Mouse (Mus musculus) testis, adult 2 months (tissue): ENCODE data around the gene Dnajb8.

Experiments used
- CTCF ChIP-seq: fragments of 200-500 bp; IDR thresholded peaks from 2 replicates; pipeline ENCODE4 v1.5.1; 2012; ENCODE audit warnings: low read depth, mild to moderate bottlenecking, inconsistent platforms, low read length, moderate library complexity; ENCODE audit not compliant: control insufficient read depth, insufficient read depth, insufficient replicate concordance
- POLR2A ChIP-seq: fragments of 200-500 bp; IDR thresholded peaks from 2 replicates; pipeline ENCODE4 v1.6.1; 2012; ENCODE audit warnings: low read depth, mild to moderate bottlenecking, inconsistent platforms, low read length, moderate library complexity; ENCODE audit not compliant: control insufficient read depth

DNA sequence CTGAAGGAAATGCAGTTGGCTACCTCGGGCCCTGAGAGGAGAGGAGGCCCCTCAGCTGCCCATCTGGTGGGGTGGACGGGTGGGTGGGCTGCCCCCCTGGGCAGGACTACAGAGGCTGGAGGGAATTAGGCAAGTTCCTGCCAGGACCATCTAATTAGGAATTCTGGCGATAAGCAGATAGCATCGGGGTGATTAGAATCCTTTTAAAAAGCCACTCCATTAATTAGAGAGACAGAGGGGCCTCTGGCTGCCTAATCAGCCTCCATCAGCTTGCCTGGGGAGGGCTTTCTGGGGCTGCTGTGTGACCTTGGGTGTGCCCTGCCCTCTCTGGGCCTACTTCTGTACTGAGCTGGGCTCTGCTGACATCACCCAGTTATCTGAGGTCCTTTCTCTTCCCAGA lies 3.0 kb upstream of the Dnajb8 start:
- TF ChIP-seq CTCF (no peak), POLR2A (no peak)
